Mouse (Mus musculus) kidney, adult 2 months (tissue): ENCODE measurements at regions not wholly inside any gene's neighbourhood (a gene's known extent, or its start where the extent isn't known, plus 50 kb on each side); places are given as distances from the start of the nearest gene placed in this dataset.
A peak's percentile ranks its signal among the peaks of the same experiment; 100 is the strongest.

ENCODE experiments used
- DNase-seq: peaks from one replicate; pipeline ENCODE4 v3.0.0; 2021
- H3K27ac ChIP-seq: fragments of 200-500 bp; 2 replicates; pipeline ENCODE4 v1.5.1; 2012; ENCODE audit warnings: low read depth, low read length, control low read depth, inconsistent platforms; ENCODE audit not compliant: insufficient read depth
- H3K27me3 ChIP-seq: fragments of 200-500 bp; replicated peaks from 2 replicates; pipeline ENCODE4 v1.6.1; 2012; ENCODE audit warnings: mild to moderate bottlenecking, moderate library complexity, low read length, inconsistent platforms; ENCODE audit not compliant: control insufficient read depth, insufficient read depth
- H3K36me3 ChIP-seq: fragments of 200-500 bp; 2 replicates; pipeline ENCODE4 v1.6.1; 2012; ENCODE audit warnings: mild to moderate bottlenecking, moderate library complexity, low read length, inconsistent platforms; ENCODE audit not compliant: control insufficient read depth, insufficient read depth
- H3K4me1 ChIP-seq: fragments of 200-500 bp; 2 replicates; pipeline ENCODE4 v1.6.1; 2011; ENCODE audit warnings: low read length; ENCODE audit not compliant: control insufficient read depth, insufficient read depth
- H3K4me3 ChIP-seq: fragments of 200-500 bp; 2 replicates; pipeline ENCODE4 v1.5.1; 2011; ENCODE audit warnings: mild to moderate bottlenecking, low read depth, low read length, control low read depth; ENCODE audit not compliant: insufficient read depth
- CTCF ChIP-seq: fragments of 200-500 bp; conservative IDR thresholded peaks from 2 replicates; pipeline ENCODE4 v1.5.1; 2011; ENCODE audit warnings: low read depth, mild to moderate bottlenecking, control low read depth, low read length, moderate library complexity, mixed read lengths; ENCODE audit not compliant: insufficient read depth, insufficient read length
- POLR2A ChIP-seq: fragments of 200-500 bp; IDR thresholded peaks from one replicate; pipeline ENCODE4 v1.6.1; 2011; ENCODE audit warnings: low read depth, low read length, control low read depth
- WGBS: fragments of 180-500 bp; shearing (Covaris S2); methylation state at CpG from one replicate; pipeline ENCODE4 v1.1.7; 2018; 5-methylcytosine and 5-hydroxymethylcytosine counted together

GRCm38 (mm10) chr10:91244297-91244696 is 63.2 kb upstream of the Tmpo start:
- Histone ChIP-seq H3K36me3 (no peaks in the 10 kb centered on the region), H3K27me3 (no peaks in the 10 kb centered on the region), H3K4me1 (no peaks in the 10 kb centered on the region; the same call in 1 of the 2 replicates), H3K27ac (no peak overlapping the region), H3K4me3 (no peak overlapping the region)
- 69% methylated on average over 3 of the region's 3 CpGs for WGBS
- DNase-seq = peak; percentile 25
- 0 out of 2 replicates have a peak, but pooled peaks have one; percentile 6 for TF ChIP-seq CTCF
- TF ChIP-seq POLR2A = no peak

DNA sequence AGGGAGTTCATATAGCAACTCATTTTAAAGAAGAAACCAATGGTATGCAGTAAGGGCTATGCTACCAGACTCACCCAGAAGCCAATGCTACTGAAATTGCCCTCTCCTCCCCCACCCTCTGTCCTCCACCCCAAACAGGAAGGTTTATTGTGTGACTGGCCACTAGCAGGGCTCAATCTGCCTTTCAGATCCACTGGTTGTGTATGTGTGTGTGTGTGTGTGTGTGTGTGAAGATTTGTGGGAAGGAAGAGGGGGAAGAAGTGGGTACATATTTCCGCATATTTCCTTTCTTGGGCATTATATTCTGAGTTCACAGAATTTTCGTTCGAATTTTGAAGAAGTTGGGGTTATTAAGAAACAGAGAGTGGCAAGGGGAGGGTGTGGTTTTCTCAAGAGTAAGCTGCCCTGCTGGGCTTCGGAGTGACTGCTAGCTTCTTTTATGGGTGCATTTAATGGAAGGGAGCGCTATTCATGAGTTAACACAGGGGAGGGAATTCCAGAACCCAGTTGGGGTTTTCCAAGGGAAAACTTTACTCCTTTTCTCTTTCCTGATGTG is 61.5 kb upstream of the Tmpo start:
- H3K27ac ChIP-seq = no peak overlapping the region
- WGBS = 68% methylated on average over 5 of the region's 5 CpGs

DNA sequence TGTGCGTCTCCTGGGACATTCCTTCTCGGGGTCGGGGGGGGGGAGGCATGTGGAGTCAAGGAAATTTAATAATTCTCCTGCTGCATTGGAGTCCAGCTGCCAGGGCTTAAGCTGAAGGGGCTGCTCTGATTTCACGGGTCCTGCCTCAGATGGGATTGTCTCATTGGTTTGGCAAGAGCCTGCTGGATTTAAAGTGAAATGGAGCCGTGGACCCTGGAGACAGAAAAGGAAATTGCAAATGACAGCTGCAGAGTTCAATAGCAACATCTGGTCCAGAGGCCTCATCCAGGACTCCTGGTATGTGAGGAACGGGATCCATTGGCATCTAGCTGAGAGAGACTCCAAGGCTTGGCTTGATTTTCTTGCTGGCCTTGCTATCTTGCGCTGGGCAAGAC is 60.5 kb upstream of the Tmpo start:
- DNase-seq = peak; percentile 13
- Histone ChIP-seq H3K27ac (peak overlapping the region; percentile 31; the same call in 1 of the 2 replicates), H3K4me1 (peaks cover 3% of the 10 kb centered on the region; the same call in 1 of the 2 replicates), H3K27me3 (no peaks in the 10 kb centered on the region), H3K4me3 (no peak overlapping the region), H3K36me3 (no peaks in the 10 kb centered on the region)
- TF ChIP-seq POLR2A (no peak), CTCF (no peak)
- WGBS = 22% methylated on average over 7 of the region's 7 CpGs

More for the DNA sequence above, 61.5 kb upstream of the Tmpo start:
- Histone ChIP-seq H3K27me3 (no peaks in the 10 kb centered on the region), H3K4me1 (no peaks in the 10 kb centered on the region; the same call in 1 of the 2 replicates), H3K36me3 (no peaks in the 10 kb centered on the region), H3K4me3 (no peak overlapping the region)
- DNase-seq = peak; percentile 14
- TF ChIP-seq POLR2A = no peak
- no peak for TF ChIP-seq CTCF

DNA sequence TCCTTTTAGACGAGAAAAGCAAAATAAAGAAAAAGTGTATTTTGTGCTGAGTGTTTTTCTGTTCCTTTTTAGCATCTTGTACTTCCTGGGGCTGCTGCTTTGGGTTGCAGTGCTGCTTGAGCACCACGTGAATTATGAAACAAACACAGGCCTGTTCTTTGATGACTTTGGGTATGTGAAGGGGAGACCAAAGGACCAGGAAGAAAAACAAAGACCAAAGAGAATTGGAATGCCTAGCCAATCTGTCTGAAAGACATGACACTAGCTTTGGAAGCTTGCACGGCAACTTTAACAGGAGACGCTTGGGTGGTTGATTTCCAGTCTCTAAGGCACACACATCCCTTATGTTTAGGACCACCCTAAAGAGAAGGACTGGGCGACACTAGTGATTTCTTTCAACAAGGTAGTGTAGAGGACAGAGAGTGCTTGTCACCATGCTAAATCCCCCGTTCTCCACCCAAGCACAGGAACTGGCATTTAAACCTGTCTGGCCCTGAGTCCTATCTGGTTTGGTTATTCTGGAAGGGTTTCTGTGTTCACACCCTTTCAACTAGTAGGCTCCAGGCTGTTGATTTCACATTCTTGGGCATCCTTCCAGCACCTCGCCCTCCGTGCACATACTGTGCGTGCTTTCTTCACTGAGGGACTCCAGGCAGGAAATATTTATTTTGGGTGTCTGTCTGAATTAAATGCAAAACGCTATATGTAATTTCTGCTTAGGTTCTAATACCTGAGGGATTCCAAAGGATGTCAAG is 59.9 kb upstream of the Tmpo start:
- TF ChIP-seq POLR2A (no peak), CTCF (no peak)
- 34% methylated on average over 10 of the region's 10 CpGs for WGBS
- no peaks in the 10 kb centered on the region for H3K36me3 ChIP-seq
- no peak overlapping the region for H3K4me3 ChIP-seq
- peak; percentile 78 for DNase-seq
- H3K27me3 ChIP-seq = no peaks in the 10 kb centered on the region
- peaks cover 3% of the 10 kb centered on the region; the same call in 1 of the 2 replicates for H3K4me1 ChIP-seq
- H3K27ac ChIP-seq = peak overlapping the region; percentile 55; the same call in 1 of the 2 replicates

GRCm38 (mm10) chr10:91240320-91240719 is 59.2 kb upstream of the Tmpo start:
- Histone ChIP-seq H3K27me3 (no peaks in the 10 kb centered on the region), H3K36me3 (no peaks in the 10 kb centered on the region), H3K4me3 (no peak overlapping the region), H3K4me1 (peaks cover 3% of the 10 kb centered on the region; the same call in 1 of the 2 replicates), H3K27ac (no peak overlapping the region)
- no peak for DNase-seq
- 78% methylated on average over 7 of the region's 7 CpGs for WGBS
- TF ChIP-seq POLR2A (no peak), CTCF (no peak)

GRCm38 (mm10) chr10:91236844-91237243 is 55.7 kb upstream of the Tmpo start:
- H3K27ac ChIP-seq = peak overlapping the region; percentile 53; the same call in 1 of the 2 replicates
- peaks cover 3% of the 10 kb centered on the region; the same call in 1 of the 2 replicates for H3K4me1 ChIP-seq
- TF ChIP-seq CTCF = peak; percentile 53
- TF ChIP-seq POLR2A = no peak
- no peaks in the 10 kb centered on the region for H3K27me3 ChIP-seq
- 4% methylated on average over 7 of the region's 7 CpGs for WGBS
- no peak overlapping the region for H3K4me3 ChIP-seq
- peak; percentile 89 for DNase-seq
- no peaks in the 10 kb centered on the region for H3K36me3 ChIP-seq

GRCm38 (mm10) chr10:91234709-91235108 is 53.6 kb upstream of the Tmpo start:
- WGBS = 80% methylated on average over 3 of the region's 3 CpGs
- Histone ChIP-seq H3K4me1 (peaks cover 3% of the 10 kb centered on the region; the same call in 1 of the 2 replicates), H3K36me3 (no peaks in the 10 kb centered on the region), H3K4me3 (no peak overlapping the region), H3K27ac (no peak overlapping the region), H3K27me3 (no peaks in the 10 kb centered on the region)
- DNase-seq = no peak
- no peak for TF ChIP-seq CTCF
- TF ChIP-seq POLR2A = no peak
